Mouse (Mus musculus) neural tube, embryonic 12.5 days (tissue): ENCODE measurements around the gene Lbx1. TPM values are rescaled to one million over a fixed set of nuclear protein-coding genes. Genes with fewer than 3 reads are reported as not detected.

Source experiments
- ATAC-seq: fragments of 200-750 bp; cut with Nextera tagmentation; 2 replicates; pipeline ENCODE4 v1.8.0; 2017; ENCODE audit warnings: low read depth, mild to moderate bottlenecking, moderate TSS enrichment, moderate library complexity; ENCODE audit not compliant: low FRiP score
- H3K27ac ChIP-seq: fragments of 300-500 bp; sonication (generic); 2 replicates; pipeline ENCODE4 v1.5.1; 2016
- H3K27me3 ChIP-seq: fragments of 300-500 bp; sonication (generic); replicated peaks from 2 replicates; pipeline ENCODE4 v1.6.1; 2016; ENCODE audit warnings: mild to moderate bottlenecking
- H3K36me3 ChIP-seq: fragments of 300-500 bp; sonication (generic); 2 replicates; pipeline ENCODE4 v1.6.1; 2016; ENCODE audit warnings: mild to moderate bottlenecking
- H3K4me1 ChIP-seq: fragments of 300-500 bp; sonication (generic); 2 replicates; pipeline ENCODE4 v1.6.1; 2016
- H3K4me2 ChIP-seq: fragments of 300-500 bp; sonication (generic); replicated peaks from 2 replicates; pipeline ENCODE4 v1.6.1; 2016; ENCODE audit warnings: mild to moderate bottlenecking
- H3K4me3 ChIP-seq: fragments of 300-500 bp; sonication (generic); 2 replicates; pipeline ENCODE4 v1.5.1; 2016
- H3K9ac ChIP-seq: fragments of 300-500 bp; sonication (generic); 2 replicates; pipeline ENCODE4 v1.6.1; 2016; ENCODE audit warnings: mild to moderate bottlenecking
- H3K9me3 ChIP-seq: fragments of 300-500 bp; sonication (generic); 2 replicates; pipeline ENCODE4 v1.6.1; 2016; ENCODE audit warnings: mild to moderate bottlenecking
- WGBS: fragments of 180-500 bp; shearing (Covaris S2); methylation state at CpG from one replicate; pipeline ENCODE4 v1.1.7; 2016; 5-methylcytosine and 5-hydroxymethylcytosine counted together
- polyA plus RNA-seq: library from polyadenylated mRNA; unstranded; fragments of >200 nt; fragmentation: Nextera tagmentation; extraction: Ambion mirVana; gene quantifications from 2 replicates; pipeline ENCODE4 v1.2.1, GENCODE M21; 2016

Lbx1 gene
- polyA plus RNA-seq, 1 experiment from 2014 or later = 20.3 TPM

DNA sequence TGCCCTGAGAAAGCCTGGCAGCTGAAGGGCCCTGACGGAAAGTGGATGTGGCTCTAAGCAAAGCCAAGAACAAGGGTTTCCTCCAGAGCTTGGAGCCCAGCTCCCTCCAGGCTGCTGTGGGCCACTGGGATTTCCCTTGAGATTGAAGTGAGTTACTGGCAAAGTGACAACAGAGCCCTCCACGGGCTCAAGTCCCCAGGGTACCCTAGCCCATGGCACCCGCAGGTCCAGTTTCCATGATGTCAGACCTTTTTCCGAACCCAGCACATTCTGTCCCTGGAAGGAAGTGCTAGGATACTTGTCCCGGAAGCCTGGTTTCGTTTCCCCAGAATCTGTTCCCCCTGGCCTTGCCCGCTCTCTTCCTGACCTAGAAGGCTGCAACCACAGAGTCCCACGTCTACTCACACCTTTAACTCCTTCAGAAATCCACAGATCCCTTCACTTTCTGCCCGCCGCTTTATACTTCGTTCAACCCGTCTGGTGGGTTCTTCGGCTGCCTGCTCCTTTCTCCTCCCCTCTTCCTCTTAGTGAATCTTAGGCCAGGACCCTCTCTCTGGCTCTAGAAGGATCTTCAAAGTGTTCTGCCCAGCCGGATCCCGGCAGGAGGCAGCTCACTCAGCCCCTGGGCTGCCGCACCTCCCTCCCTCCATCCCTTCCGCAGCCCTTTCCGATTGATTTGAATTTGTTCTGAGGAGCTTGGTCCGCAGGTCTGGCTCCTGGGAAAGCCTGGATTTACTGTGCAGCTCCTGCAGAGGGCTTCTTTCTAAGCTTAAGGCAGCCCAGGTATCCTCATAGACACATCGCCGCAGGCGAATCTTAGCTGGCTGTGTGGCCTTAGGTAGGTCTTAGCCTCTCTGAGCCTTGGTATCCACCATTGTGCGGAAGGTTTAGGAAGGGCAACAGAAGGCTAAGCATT lies 7.0 kb upstream of the Lbx1 start:
- ATAC-seq = no peak
- Histone ChIP-seq H3K27ac (no peak overlapping the region), H3K9ac (no peak overlapping the region), H3K9me3 (no peaks in the 10 kb centered on the region), H3K4me2 (peak overlapping the region; percentile 44), H3K4me3 (no peak overlapping the region), H3K27me3 (peaks cover 95% of the 10 kb centered on the region), H3K36me3 (no peaks in the 10 kb centered on the region), H3K4me1 (peaks cover 20% of the 10 kb centered on the region; the same call in 1 of the 2 replicates)
- under 1% methylated on average over 23 of the region's 23 CpGs for WGBS

GRCm38 (mm10) chr19:45242017-45242347 lies 6.4 kb upstream of the Lbx1 start:
- Histone ChIP-seq H3K27ac (no peak overlapping the region), H3K27me3 (peaks cover 96% of the 10 kb centered on the region), H3K4me3 (no peak overlapping the region), H3K4me2 (peak overlapping the region; percentile 44), H3K9ac (no peak overlapping the region), H3K36me3 (no peaks in the 10 kb centered on the region), H3K4me1 (peaks cover 20% of the 10 kb centered on the region; the same call in 1 of the 2 replicates), H3K9me3 (no peaks in the 10 kb centered on the region)
- no peak for ATAC-seq
- WGBS = 4% methylated on average over 4 of the region's 4 CpGs

- Histone ChIP-seq H3K4me2 (no peak overlapping the region), H3K9me3 (no peaks in the 10 kb centered on the region), H3K27me3 (peaks cover 94% of the 10 kb centered on the region), H3K36me3 (no peaks in the 10 kb centered on the region), H3K4me1 (peaks cover 31% of the 10 kb centered on the region), H3K27ac (no peak overlapping the region), H3K9ac (no peak overlapping the region), H3K4me3 (no peak overlapping the region)
- 4% methylated on average over 2 of the region's 2 CpGs for WGBS
- no peak for ATAC-seq
These were observed 4.4 kb upstream of the Lbx1 start for GRCm38 (mm10) chr19:45240026-45240425.

GRCm38 (mm10) chr19:45239191-45239590 lies 3.6 kb upstream of the Lbx1 start:
- H3K27ac ChIP-seq = no peak overlapping the region
- no peak overlapping the region for H3K9ac ChIP-seq
- no peaks in the 10 kb centered on the region for H3K9me3 ChIP-seq
- H3K4me2 ChIP-seq = no peak overlapping the region
- WGBS = 6% methylated on average over 1 of the region's 1 CpGs
- peaks cover 34% of the 10 kb centered on the region for H3K4me1 ChIP-seq
- peaks cover 94% of the 10 kb centered on the region for H3K27me3 ChIP-seq
- H3K36me3 ChIP-seq = no peaks in the 10 kb centered on the region
- ATAC-seq = no peak
- no peak overlapping the region for H3K4me3 ChIP-seq

DNA sequence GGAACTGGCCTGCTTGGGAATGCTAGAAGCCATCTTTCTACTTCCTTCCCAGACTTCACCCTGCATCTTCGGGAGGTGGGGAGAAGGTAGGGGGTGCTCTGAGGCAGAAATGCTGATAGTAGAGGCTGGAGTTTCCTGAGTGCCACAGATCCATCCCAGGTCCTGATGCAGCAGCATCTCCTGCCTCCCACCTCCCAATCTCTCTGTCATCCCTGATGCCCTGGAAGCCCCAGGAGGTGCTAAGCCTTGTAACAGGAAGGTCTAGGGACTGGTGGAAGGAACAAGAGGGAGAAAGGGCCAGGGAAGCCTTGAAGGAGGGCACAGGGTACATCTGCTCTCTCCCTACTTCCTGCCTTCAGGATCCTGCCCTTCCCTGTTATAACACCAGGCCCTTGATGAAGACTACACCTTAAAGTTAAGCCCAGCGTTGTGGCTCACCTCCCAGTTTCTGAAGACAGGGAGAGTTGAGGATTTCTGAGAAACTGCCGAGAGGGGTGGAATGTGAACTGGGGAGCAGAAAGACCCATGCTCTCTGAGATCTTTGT lies 2.1 kb upstream of the Lbx1 start:
- H3K27ac ChIP-seq = no peak overlapping the region
- H3K9me3 ChIP-seq = no peaks in the 10 kb centered on the region
- H3K4me2 ChIP-seq = peak overlapping the region; percentile 64
- peak overlapping the region; percentile 59 for H3K4me3 ChIP-seq
- peak overlapping the region; percentile 89 for H3K9ac ChIP-seq
- H3K27me3 ChIP-seq = peaks cover 89% of the 10 kb centered on the region
- H3K4me1 ChIP-seq = peaks cover 30% of the 10 kb centered on the region
- ATAC-seq = no peak
- no peaks in the 10 kb centered on the region for H3K36me3 ChIP-seq
- 3% methylated on average over 3 of the region's 3 CpGs for WGBS

- WGBS = under 1% methylated on average over 8 of the region's 8 CpGs
- Histone ChIP-seq H3K4me2 (peak overlapping the region; percentile 64), H3K9ac (peak overlapping the region; percentile 89), H3K4me3 (peak overlapping the region; percentile 59), H3K4me1 (peaks cover 24% of the 10 kb centered on the region), H3K27ac (no peak overlapping the region), H3K36me3 (no peaks in the 10 kb centered on the region), H3K27me3 (peaks cover 86% of the 10 kb centered on the region), H3K9me3 (no peaks in the 10 kb centered on the region)
- no peak for ATAC-seq
These were observed 1.5 kb upstream of the Lbx1 start for GRCm38 (mm10) chr19:45237099-45237498.

- peak; percentile 60 for ATAC-seq
- WGBS = under 1% methylated on average over 39 of the region's 39 CpGs
- H3K9ac ChIP-seq = peak overlapping the region; percentile 89
These were observed 841 bp upstream of the Lbx1 start for GRCm38 (mm10) chr19:45236363-45236942.

DNA sequence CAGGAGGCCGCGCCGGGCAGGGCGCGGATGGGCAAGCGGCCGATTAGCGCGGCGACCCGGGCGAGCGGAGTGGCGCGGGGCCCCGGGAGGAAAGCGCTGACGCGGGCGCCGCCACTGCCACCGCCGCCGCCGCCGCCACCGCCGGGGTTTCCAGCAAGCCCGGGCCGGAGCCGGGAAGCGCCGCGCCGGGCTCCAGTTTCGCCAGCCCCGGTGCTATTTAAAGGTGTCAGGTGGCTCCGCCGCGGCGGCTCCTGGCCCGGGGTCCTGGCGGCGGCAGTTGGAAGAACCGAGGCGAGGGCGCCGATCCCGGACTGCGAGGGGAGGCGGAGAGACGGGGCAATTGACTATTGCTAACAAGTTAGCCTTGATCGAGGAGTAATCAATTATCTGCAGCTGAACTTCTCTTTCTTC lies 276 bp downstream of the Lbx1 start:
- Histone ChIP-seq H3K27me3 (peaks cover 82% of the 10 kb centered on the region), H3K4me3 (peak overlapping the region; percentile 59), H3K4me1 (peaks cover 28% of the 10 kb centered on the region), H3K4me2 (peak overlapping the region; percentile 64), H3K27ac (peak overlapping the region; percentile 88), H3K9me3 (no peaks in the 10 kb centered on the region), H3K9ac (peak overlapping the region; percentile 89), H3K36me3 (no peaks in the 10 kb centered on the region)
- WGBS = under 1% methylated on average over 53 of the region's 53 CpGs
- no peak for ATAC-seq

More at GRCm38 (mm10) chr19:45236363-45236942, 841 bp upstream of the Lbx1 start:
- H3K36me3 ChIP-seq = no peaks in the 10 kb centered on the region
- H3K9me3 ChIP-seq = no peaks in the 10 kb centered on the region
- H3K27me3 ChIP-seq = peaks cover 84% of the 10 kb centered on the region
- H3K27ac ChIP-seq = peak overlapping the region; percentile 88; the same call in 1 of the 2 replicates
- peak overlapping the region; percentile 59 for H3K4me3 ChIP-seq
- peak overlapping the region; percentile 64 for H3K4me2 ChIP-seq
- peaks cover 25% of the 10 kb centered on the region for H3K4me1 ChIP-seq

DNA sequence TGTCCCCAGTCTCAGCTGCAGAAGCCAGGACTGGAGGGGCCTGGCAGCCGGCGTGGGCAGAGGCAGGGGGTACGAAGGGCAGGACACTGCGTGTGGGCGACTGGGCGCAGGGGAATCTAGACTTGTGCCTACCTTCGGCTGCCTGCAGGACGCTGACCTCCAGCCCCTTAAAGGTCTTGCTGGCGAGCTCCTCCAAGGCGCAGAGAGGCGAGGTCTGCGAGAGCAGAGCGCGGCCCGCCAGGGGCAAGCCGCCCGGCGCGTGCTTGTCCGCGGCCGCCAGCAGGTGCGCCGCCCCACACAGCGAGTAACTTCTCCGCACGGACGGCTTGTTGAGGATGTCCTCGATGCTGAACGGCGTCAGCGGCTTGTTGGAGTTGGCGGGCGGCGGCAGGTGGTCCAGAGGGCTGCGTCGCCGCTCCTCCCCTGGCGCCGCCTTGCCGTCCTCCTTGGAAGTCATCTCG lies 811 bp downstream of the Lbx1 start:
- H3K4me1 ChIP-seq = peaks cover 32% of the 10 kb centered on the region
- H3K4me2 ChIP-seq = peak overlapping the region; percentile 64
- H3K27ac ChIP-seq = peak overlapping the region; percentile 88
- peaks cover 84% of the 10 kb centered on the region for H3K27me3 ChIP-seq
- peak overlapping the region; percentile 89 for H3K9ac ChIP-seq
- WGBS = under 1% methylated on average over 42 of the region's 42 CpGs
- H3K9me3 ChIP-seq = no peaks in the 10 kb centered on the region
- no peak for ATAC-seq
- peak overlapping the region; percentile 59 for H3K4me3 ChIP-seq
- no peaks in the 10 kb centered on the region for H3K36me3 ChIP-seq

DNA sequence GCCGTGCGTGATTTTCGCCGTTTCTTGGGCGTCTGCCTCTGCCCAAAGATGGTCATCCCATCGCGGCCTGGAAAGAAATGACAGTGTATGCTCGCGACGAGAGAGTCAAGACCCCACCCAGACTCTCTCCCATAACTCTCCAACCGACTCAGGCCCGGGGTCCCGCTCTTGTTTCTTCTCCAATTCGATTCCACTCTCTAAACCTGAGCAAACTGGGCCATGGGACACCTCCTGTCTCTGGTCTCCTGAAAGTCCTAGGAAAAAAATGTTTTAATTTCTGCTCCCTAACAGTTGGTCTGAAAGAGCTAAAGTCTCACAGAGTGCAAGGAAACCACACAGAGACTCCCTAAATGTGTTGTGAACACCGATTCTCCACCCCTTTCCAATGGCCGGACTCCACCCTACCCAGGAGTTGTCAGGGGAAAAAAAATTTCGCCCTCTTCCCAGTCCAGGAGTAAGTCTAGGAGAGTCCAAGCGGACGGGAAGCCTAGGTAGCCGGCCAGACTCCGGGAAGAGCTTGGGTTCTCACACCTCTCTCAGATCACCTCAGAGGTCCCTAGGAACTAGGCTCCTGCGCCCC lies 1.3 kb downstream of the Lbx1 start:
- Histone ChIP-seq H3K36me3 (no peaks in the 10 kb centered on the region), H3K9ac (peak overlapping the region; percentile 89), H3K4me2 (peak overlapping the region; percentile 64), H3K4me3 (peak overlapping the region; percentile 59), H3K27me3 (peaks cover 85% of the 10 kb centered on the region), H3K9me3 (no peaks in the 10 kb centered on the region), H3K27ac (peak overlapping the region; percentile 88), H3K4me1 (peaks cover 37% of the 10 kb centered on the region)
- under 1% methylated on average over 22 of the region's 22 CpGs for WGBS
- no peak for ATAC-seq

DNA sequence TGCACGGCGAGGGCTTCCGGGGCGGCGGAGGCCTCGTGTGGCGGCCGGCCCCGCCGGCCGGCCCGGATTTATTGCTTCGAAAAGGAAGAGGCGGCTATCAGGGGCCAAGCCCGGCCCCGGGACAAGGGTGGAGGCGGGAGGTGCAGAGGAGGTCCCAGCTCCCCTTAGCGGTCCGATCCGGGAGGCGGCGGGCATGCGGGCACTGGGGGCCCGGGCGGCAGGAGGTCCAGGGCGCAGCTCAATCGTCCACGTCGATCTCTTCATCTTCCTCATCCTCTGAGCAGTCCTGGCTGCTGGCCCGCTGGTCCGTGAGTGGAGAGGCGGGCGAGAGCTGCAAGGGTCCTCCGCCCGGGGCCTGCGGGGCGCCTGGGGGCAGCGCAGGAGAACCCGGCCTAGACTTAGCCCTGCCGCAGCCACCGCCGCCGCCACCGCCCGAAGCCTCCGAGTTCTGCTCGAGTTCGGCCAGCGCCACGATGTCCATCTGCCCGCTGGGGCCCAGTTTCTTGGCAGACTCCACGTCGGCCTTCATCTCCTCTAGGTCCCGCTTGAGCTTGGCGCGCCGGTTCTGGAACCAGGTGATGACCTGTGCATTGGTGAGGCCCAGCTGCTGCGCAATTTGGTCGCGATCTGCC lies 2.0 kb downstream of the Lbx1 start:
- Histone ChIP-seq H3K27me3 (peaks cover 85% of the 10 kb centered on the region), H3K4me3 (peak overlapping the region; percentile 59), H3K36me3 (no peaks in the 10 kb centered on the region), H3K9ac (peak overlapping the region; percentile 89), H3K4me2 (peak overlapping the region; percentile 64), H3K4me1 (peaks cover 42% of the 10 kb centered on the region), H3K27ac (peak overlapping the region; percentile 88), H3K9me3 (no peaks in the 10 kb centered on the region)
- WGBS = under 1% methylated on average over 60 of the region's 60 CpGs
- ATAC-seq = no peak
